Mouse (Mus musculus): Measurements from ENCODE around the gene Slit2.

The Slit2 gene

DNA sequence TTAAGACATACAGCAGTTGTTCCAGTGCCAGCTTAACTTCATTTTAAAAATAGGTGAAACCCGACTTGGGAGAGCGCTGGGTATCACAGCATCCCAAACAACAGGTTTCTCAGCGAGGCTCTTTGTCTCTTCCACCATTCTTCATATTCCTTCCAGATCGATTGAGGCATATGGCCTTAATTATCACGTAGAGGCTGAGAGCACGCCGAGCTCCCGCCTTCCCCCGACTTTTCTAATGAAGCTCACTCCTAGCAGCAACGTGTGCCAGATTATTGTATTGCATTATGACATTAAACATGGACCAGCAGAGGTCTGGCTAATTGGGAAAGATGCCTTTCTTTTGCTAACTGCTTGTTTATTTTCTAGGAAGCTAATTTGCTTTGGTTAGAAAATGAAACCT, 75.7 kb downstream of the Slit2 start:
- no peak for DNase-seq

DNA sequence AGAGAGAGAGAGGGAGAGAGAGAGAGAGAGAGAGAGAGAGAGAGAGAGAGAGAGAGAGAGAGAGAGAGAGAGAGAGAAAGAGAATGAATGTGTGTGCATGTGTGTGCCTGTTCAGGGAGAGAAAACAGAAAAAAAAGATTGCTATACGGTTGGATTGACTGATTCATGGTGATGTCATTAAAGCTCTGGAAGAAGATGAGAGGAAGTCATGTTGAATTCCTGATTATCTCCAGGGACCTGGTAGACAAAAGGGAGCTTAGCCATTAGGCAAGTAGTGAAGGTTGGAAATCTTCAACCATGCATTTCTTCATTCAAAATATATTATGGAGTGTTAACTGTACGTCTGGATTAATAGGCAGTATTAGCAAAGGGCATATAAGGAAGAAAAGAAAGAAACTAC, 77.8 kb downstream of the Slit2 start:
- DNase-seq, result no peak

DNA sequence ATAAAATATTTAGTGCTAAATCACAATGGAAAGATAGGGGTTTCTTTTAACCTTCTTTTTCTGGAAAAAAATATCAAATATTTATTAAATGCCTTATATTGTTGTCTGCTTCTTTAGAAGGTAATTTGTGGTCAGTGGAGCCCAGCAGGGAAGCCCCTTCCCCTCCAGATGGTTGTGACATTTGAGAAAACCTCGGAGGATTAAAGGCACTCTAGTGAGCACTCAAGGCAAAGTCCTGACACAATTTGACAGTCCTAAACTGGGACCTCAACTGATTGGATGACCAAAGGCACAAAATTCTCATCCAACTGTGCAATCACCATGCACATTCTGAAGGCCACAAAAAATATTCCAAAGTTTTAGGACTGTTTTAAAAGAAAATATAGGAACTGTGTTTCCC, 95.8 kb downstream of the Slit2 start:
- no peak for DNase-seq

DNA sequence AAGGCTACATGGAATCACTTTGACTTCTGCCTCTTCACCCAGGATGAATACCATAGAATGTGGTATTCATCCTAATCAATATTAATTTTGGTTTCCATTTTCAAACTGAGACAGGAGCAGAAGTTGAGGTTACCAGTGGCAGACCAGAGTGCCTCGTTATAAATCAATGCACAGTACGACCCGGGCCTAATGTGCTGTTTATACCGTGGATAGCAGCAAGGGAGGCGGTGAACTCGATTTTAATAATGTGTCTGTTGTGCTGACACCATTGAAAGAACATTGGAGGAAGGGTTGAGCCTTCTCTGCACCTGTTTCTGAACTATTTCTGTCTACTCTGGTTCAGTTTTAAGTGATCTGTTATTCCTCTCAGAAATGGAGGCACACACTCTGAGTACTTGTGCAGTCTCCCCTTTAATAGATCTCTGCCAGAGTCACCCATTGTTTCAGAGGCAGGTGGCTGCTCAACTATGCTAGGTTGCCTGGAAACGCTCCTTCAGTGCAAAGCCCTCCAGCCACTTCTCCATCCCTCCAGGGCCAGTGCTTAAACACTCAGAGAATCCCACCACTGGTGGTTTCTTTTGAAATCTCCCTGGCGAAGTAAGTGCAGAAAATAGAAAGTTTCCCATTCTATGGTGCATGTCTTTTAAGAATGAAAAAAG, 98.4 kb downstream of the Slit2 start:
- no peak for DNase-seq

DNA sequence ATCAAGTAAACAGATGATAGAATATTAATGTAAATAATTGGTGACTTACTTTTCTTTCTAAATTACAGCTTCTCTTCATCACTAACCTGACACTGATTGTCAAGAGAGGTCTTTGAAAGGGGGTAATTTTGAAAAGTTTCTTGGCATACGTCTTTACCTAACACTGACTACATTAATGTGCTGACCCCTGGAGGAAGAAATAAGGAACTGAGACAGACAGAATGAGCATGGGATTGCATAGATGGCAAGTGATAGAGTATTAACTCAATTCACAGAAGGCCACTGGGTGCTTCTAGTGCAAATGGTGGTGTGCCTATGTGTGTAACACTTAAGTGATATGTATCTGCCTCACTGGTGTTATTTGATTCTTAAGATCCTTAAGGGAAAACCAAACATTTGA, 130.5 kb downstream of the Slit2 start:
- no peak for DNase-seq

DNA sequence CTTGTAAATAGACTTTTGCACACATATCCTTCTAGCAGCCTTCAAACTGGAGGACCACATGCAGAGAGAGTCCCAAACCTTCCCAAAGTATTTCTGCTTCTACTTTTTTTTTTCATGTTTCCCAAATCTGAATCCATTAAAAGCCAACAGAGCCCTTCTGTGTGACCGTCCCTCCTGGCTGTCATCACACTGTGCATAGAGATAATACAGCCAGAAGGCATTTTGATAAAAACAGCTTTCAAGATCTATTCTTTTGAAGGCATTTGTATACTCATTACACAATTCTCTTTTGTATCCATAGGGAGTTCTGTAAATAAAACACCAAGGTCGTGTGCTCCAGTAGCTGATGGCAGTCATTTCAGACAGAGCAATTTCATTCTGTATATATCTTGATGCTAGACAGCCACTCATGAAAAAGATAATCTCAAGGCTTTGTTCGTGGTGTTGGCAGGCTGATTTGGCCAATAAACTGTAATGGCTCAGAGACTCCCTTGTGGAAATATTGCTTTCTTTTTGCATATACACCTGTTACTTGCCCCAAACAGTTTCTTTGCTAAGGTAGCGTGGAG, 132.1 kb downstream of the Slit2 start:
- DNase-seq, result no peak

DNA sequence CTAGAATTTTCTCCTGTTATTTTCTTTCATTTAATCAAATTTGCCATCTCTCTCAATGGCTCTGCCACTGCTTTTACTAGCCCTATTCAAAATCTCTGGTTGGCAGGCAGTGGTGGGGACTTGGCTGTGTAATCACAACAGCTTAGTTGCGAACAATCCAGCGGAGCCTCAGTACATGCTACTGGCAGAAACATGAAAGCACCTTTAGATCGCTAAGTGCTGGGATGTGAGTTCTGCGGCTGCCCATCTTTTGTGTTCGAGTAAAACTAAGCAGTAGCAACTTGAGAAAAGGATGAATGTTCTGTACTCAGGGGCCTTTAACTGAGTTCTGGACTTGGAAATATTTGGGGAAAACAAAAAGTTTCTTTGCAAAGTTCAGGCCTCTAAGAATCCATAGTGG, 139.7 kb downstream of the Slit2 start:
- DNase-seq, result no peak

DNA sequence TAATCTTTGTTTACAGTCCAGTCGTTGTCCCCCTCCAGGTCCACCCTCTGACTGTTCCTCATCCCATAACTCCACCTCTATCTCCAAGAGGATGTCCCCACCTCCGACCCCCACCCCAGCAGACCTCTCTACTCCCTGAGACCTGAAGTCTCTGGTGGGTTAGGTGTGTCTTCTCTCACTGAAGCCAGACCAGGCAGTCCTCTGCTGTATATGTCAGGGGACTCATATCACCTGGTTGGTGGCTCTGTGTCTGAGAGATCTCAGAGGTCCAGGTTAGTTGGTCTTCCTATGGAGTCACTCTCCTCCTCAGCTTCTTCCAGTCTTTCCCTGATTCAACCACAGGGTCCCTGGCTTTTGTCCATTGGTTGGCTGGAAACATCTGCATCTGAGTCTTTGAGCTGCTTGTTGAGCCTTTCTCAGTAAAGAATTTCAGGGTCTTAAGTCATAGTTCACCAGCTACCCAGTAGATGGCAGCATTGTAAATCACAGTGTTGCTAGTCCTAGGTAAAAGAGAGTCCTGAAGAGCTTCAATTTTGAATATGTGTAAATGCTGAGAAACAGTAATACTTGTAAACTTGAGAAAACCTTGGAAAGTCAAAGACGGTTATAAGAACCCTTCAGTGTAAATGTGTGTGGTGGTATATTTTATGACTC, 143.0 kb downstream of the Slit2 start:
- DNase-seq, result no peak

DNA sequence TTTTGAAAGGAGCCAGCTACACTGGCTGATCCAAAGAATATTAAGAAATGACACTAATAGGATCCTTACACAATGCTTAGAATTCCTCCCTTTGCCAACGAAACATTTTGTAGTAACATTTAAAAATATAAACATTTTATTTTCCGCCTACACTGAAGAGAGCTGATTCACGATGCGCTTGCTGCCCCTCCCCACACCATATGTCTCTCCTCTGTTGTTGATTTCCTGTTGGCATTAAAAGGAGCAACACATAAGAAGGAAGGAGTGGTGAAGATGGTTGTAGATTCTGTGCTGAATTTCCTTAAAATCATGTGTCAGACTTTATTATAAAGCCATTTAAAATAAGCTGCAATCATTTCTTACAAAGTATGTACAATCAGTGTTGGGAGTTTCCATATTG, 147.0 kb downstream of the Slit2 start:
- no peak for DNase-seq

DNA sequence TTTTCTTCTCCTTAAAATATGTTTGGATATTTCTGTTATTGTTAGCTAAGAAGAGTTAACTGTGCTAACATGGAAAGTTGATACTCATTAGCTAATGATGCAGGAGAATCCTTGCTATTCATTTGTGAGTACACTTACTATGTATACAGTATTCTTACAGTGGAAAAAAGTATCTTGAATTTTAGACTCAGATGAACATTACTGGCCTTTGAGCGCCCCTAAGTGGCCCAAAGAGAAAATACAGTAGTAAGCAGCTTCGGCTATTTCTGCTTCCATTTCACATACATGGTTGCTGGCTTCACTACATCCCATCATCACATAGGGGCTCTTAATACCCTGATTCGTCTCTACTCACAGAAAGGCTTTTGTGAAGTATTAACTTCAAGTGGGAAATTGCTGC, 153.6 kb downstream of the Slit2 start:
- DNase-seq, result no peak

DNA sequence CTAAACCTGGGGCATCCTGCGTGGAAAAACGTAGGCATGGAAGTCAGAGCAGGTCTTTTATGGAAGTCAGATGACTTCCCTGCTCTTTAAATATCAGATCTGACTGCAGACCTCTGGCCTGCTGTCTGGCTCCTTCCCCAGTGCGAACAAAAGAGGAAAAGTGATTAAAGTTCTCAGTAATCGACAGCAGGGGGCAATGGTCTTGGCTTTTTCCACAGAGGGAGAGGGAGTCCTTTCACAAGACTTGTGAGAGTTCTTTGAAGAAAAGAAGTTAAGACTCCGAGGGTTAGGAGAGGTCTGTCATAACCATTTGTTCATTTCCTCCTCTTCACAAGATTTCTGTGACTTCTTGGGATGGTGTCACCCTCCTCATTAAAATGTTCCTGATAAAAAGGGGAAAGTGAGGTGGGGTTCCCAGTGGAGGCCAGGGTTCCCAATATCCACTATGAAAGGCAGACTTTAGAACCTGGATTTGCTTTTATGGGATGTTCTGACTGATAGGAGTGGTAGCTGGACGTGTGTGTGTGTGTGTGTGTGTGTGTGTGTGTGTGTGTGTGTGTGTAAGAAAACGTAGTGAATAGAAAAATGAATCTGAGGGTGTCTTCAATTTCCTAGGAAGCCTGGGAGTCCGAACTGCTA, 156.0 kb downstream of the Slit2 start:
- no peak for DNase-seq

DNA sequence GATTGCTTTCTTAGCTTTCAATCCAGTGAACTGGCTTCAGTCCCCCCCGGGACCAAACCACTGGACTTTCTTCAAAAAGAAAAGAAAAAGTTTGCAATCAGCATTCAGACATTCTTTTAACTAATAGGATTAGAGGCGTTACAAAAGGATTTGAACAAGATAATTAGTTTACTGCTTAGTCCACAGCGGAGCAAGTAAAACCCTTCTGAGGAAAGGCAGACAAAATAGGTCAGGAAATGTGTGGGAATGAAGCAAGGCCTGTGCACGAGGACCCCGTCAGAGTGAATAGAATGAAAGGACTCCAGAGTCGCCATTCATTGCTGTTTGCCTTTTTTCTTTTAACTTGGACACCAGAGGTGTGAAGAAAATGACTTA, 156.5 kb downstream of the Slit2 start:
- no peak for DNase-seq

DNA sequence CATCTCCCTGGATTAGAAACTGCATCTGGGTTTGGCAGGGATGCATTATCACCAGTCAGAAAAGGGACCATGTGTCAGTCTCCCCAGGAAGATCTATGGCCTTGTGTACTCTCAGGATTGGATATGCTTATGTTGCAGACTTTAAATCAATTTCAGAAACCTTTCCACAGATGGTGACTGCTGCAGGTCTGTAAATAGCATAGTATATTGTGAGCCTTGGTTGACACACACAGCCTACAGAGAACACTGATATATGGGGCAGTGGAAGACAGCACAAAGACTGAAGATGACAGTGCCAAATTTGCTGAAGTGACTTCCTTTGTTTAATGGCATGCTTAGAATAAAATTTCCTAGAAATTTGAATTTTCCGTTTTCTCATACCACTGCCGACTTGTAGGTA, 163.1 kb downstream of the Slit2 start:
- no peak for DNase-seq

DNA sequence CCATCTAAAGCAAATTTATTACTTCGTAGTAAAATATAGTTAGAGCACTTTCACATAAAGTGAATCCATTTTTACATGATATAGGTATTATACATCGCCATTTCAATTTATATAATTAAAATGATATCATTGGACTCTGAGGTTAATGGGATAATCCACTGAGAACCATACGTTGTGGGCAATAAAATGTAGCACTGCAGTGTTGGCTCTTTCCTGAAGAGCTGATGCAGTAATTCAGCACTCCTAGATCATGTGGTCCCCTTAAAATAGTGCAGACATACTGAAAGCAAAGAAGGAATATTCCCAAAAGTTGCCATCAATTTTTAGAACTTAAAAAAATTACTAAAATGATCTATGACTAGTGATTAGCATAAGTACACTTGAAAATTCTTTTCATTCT, 177.9 kb downstream of the Slit2 start:
- no peak for DNase-seq

DNA sequence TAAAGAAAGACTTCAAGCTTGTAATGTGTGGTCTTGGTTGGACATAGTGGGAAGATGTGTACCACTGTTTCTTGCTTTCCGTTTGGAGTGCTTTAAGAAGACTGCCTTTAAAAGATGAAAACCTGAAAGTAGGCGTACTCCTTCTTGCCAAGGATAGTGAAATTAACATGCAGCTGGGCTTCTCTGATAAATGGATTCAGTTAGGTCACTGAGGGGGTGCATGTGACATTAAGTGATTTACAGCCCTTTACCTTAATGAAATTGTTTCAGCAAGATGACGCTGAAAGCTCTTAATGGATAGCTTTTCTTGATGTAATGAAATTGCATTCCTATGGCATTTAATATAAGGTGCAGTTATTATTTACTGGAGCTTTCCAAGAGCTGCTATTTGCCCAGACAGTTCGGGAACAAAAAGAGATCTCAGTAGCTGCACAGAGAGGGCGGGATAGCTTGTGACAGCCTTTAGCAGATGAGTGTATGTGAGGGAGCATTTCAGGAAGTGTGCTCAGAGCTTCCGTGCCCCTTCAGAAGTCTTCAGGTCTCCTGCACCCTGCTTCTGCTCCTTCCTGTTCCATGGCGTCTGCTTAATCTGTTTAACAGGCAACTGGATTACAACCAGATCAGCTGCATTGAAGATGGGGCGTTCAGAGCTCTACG, 198.8 kb downstream of the Slit2 start:
- DNase-seq, result no peak

DNA sequence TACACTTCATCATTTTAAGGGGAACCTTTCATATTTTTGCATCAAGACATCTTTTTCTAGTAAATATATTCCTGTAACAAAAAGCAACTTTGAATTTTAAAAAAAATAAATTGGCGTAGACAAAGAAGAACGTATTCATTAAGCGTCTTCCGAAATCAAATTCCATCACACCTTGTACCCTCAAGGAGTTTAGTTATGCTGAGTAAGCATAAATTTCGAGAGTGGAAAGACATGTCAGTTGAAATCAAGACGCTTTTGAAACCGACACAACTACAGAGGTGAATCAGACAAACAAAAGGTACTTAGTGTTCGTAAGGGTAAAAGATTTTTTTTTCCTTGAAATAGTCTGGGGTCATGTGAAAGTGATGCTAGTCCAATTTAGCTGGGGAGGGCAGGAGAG, 201.4 kb downstream of the Slit2 start:
- no peak for DNase-seq

DNA sequence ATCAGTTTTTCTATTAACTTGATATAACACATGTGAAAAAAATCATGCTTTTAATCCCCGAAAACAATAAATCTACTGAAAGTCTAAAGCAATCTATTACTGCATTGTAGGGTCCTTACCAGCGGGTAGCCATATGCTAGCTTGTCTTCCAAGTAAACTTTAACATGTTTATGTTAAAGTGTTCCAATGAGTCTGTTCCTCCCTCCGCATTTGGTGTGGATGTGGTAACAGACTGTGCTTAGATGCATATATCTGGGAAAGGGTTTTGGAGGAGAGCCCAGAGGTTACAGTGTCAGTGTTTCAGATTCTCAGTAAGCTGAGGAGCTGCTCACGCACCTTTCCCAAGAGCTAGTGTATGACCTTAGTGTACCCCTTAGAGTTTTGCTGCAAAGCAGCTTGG, 204.9 kb downstream of the Slit2 start:
- DNase-seq, result no peak

DNA sequence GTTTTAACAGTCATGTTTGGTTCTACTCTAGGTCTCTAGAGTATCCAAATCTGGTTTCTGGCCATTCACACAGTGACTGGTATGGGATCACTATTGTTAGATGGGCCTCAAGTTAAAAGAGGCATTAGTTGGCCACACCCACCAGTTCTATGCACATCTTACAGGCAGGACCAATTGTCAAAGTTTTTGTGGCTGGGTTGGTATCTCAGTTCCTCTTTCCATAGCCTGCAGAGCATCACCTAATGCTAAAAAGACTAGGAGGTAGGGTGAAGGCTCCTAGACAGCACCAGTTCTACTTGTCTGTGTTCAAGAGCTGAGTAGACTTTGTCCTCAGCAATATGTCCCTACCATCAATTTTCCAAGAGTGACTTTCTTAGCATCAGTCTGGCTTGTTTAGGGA, 216.4 kb downstream of the Slit2 start:
- DNase-seq, result no peak

DNA sequence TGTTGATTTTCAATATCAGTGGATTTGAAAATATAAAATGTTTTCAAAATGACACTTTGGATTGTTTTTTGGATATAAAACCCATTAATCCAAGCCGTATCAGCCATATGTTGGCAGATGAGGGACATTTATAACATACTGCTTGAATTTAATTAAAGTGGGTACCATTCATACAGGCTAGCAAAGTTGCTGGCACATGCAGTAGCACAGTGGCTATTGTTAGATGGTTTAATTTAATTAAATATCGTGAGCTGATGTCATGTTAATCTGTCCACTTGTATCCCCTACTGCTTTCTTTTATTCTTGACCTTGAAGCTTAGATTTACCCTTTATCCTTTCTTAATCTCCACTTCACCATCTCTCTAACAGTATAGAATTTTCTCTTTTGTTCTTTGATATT, 232.3 kb downstream of the Slit2 start:
- DNase-seq, result no peak

DNA sequence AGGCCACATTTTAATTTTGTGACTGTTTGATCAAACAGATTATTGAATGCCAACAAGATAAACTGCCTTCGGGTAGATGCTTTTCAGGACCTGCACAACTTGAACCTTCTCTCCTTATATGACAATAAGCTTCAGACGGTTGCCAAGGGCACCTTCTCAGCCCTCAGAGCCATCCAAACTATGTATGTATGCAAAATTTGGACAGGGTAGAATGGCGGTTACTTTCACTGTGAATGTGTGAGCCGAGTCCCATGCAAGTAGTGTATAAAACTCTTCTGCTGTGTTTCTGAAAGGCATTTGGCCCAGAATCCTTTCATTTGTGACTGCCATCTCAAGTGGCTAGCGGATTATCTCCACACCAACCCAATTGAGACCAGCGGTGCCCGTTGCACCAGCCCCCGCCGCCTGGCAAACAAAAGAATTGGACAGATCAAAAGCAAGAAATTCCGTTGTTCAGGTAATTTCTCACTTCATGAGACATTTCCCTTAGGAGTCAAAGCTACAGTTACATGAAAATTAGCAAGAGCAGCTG, 236.8 kb downstream of the Slit2 start:
- DNase-seq, result no peak

DNA sequence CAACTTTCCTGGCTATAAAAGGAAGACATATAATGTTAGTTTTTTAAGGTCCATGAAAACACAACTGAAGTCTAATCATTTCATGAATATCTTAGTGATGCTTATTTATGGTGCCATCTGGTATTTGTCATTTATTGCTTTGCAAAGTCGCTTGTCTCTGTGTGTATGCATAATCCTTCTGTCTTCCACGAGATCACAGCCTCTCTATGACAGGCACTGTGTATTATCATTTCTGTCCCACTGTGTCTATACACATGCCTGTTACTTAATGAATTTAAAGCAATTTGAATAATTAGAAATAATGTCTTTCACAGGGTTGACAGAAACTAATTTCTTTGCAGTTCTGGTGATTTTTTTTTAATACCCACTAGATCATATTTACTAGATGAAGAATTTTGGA, 242.6 kb downstream of the Slit2 start:
- DNase-seq, result no peak

DNA sequence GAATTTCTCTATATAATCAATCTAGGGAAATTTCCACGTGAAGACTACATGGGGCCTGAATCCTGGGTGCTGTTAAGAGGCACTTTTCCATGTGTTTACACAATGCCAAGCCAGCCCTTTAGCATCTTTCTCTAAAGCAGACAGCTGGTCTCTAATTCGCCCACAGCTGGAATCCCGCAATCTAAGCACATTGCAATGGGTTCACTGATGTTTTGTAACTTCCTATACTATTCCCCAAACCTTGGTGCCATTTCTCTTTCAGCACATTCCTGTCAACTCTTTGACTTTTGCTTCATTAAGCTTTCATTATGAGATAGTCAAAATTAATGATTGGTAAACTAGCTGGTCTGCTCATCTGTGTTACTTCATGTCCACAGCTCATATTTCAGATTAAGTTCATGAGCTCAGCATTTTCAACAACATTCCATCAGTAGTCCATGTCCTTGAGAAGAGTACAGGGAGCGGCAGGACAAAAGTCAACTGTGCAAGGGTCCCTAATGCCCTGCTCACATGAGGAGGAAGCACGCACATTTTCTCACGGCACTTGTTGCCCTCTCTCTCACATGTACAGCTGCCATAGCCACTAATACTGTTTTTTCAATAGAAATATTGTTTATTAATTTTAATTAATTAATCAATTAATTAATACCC, 247.6 kb downstream of the Slit2 start:
- no peak for DNase-seq

DNA sequence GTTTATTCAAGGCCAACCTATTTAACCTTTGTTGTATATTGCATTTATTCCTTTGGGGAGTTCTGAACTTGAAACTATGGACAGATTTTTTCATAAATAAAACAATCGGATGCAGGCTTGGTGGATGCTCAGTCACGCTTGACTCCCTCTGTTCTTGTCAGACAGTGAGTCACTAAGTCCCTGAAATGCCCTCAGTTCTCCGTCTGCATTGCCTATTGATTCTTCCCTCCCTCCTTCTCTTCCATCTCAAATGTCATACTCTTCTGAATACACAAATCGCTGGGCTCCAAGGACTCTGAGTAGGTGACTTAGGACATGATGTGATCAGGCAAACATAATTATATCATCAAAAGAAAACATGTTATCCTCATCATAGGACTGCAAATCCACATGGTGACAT, 251.8 kb downstream of the Slit2 start:
- no peak for DNase-seq

Measured in cerebellum, adult 11 months (tissue).